Mouse (Mus musculus) intestine, embryonic 15.5 days (tissue): Measurements from ENCODE around the gene Retnla. TPM values are rescaled to one million over a fixed set of nuclear protein-coding genes. Genes with fewer than 3 reads are reported as not detected.
"Not testable (repeated sequence)": the region's sequence is repeated elsewhere in the genome, so short reads cannot be mapped to it uniquely, and the experiment has no call there.

Source experiments
- ATAC-seq: fragments of 200-750 bp; cut with Nextera tagmentation; 2 replicates; pipeline ENCODE4 v1.8.0; 2017; ENCODE audit warnings: moderate TSS enrichment, moderate library complexity
- H3K27ac ChIP-seq: fragments of 300-500 bp; sonication (generic); 2 replicates; pipeline ENCODE4 v1.5.1; 2015; ENCODE audit warnings: mild to moderate bottlenecking, inconsistent platforms
- H3K27me3 ChIP-seq: fragments of 300-500 bp; sonication (generic); replicated peaks from 2 replicates; pipeline ENCODE4 v1.6.1; 2015; ENCODE audit warnings: inconsistent platforms
- H3K36me3 ChIP-seq: fragments of 300-500 bp; sonication (generic); 2 replicates; pipeline ENCODE4 v1.6.1; 2015; ENCODE audit warnings: inconsistent platforms
- H3K4me1 ChIP-seq: fragments of 300-500 bp; sonication (generic); replicated peaks from 2 replicates; pipeline ENCODE4 v1.6.1; 2015; ENCODE audit warnings: inconsistent platforms
- H3K4me2 ChIP-seq: fragments of 300-500 bp; sonication (generic); replicated peaks from 2 replicates; pipeline ENCODE4 v1.6.1; 2015; ENCODE audit warnings: mild to moderate bottlenecking, inconsistent platforms
- H3K4me3 ChIP-seq: fragments of 300-500 bp; sonication (generic); replicated peaks from 2 replicates; pipeline ENCODE4 v1.5.1; 2015; ENCODE audit warnings: inconsistent platforms
- H3K9ac ChIP-seq: fragments of 300-500 bp; sonication (generic); 2 replicates; pipeline ENCODE4 v1.6.1; 2015; ENCODE audit warnings: inconsistent platforms
- H3K9me3 ChIP-seq: fragments of 300-500 bp; sonication (generic); 2 replicates; pipeline ENCODE4 v1.6.1; 2016; ENCODE audit warnings: inconsistent platforms
- WGBS: fragments of 180-500 bp; shearing (Covaris S2); methylation state at CpG from one replicate; pipeline ENCODE4 v1.1.7; 2015; 5-methylcytosine and 5-hydroxymethylcytosine counted together
- polyA plus RNA-seq: library from polyadenylated mRNA; unstranded; fragments of >200 nt; fragmentation: Nextera tagmentation; extraction: Ambion mirVana; gene quantifications from 2 replicates; pipeline ENCODE4 v1.2.1, GENCODE M21; 2015

The Retnla gene
- polyA plus RNA-seq, 1 experiment from 2014 or later: not detected

GRCm38 (mm10) chr16:48832055-48832454 is 10.3 kb upstream of the Retnla start:
- Histone ChIP-seq H3K36me3 (no peaks in the 10 kb centered on the region), H3K4me2 (no peak overlapping the region), H3K27me3 (no peaks in the 10 kb centered on the region), H3K4me1 (no peaks in the 10 kb centered on the region), H3K9me3 (no peaks in the 10 kb centered on the region), H3K27ac (no peak overlapping the region), H3K9ac (no peak overlapping the region), H3K4me3 (no peak overlapping the region)
- ATAC-seq: no peak
- 64% methylated on average over 8 of the region's 8 CpGs for WGBS

GRCm38 (mm10) chr16:48833626-48834025 is 8.7 kb upstream of the Retnla start:
- not testable (repeated sequence) for H3K4me3 ChIP-seq, H3K4me2 ChIP-seq, H3K9me3 ChIP-seq, H3K36me3 ChIP-seq, H3K4me1 ChIP-seq, H3K27ac ChIP-seq, H3K9ac ChIP-seq, ATAC-seq, H3K27me3 ChIP-seq
- WGBS: 72% methylated on average over 1 of the region's 1 CpGs

GRCm38 (mm10) chr16:48843671-48844386 is 1.5 kb downstream of the Retnla start:
- no peak overlapping the region for H3K4me3 ChIP-seq
- 87% methylated on average over 4 of the region's 4 CpGs for WGBS
- H3K27me3 ChIP-seq: no peaks in the 10 kb centered on the region
- H3K9ac ChIP-seq: no peak overlapping the region
- H3K36me3 ChIP-seq: no peaks in the 10 kb centered on the region
- no peaks in the 10 kb centered on the region for H3K4me1 ChIP-seq
- no peak overlapping the region for H3K27ac ChIP-seq
- H3K4me2 ChIP-seq: no peak overlapping the region
- H3K9me3 ChIP-seq: no peaks in the 10 kb centered on the region
- no peak for ATAC-seq

GRCm38 (mm10) chr16:48865004-48865403 is 22.7 kb downstream of the Retnla start:
- H3K27me3 ChIP-seq, H3K4me1 ChIP-seq, H3K4me2 ChIP-seq, H3K4me3 ChIP-seq, H3K27ac ChIP-seq, H3K36me3 ChIP-seq, ATAC-seq, H3K9me3 ChIP-seq, H3K9ac ChIP-seq: not testable (repeated sequence)
- 94% methylated on average over 1 of the region's 1 CpGs for WGBS

GRCm38 (mm10) chr16:48867690-48868089 is 25.3 kb downstream of the Retnla start:
- no peak for ATAC-seq
- 65% methylated on average over 2 of the region's 2 CpGs for WGBS
- no peaks in the 10 kb centered on the region for H3K36me3 ChIP-seq

GRCm38 (mm10) chr16:48868663-48869062 is 26.3 kb downstream of the Retnla start:
- 45% methylated on average over 1 of the region's 1 CpGs for WGBS
- Histone ChIP-seq H3K9me3 (no peaks in the 10 kb centered on the region), H3K4me2 (no peak overlapping the region), H3K9ac (no peak overlapping the region), H3K4me1 (no peaks in the 10 kb centered on the region), H3K4me3 (no peak overlapping the region), H3K27ac (no peak overlapping the region), H3K27me3 (no peaks in the 10 kb centered on the region), H3K36me3 (no peaks in the 10 kb centered on the region)
- no peak for ATAC-seq

More at GRCm38 (mm10) chr16:48867690-48868089, 25.3 kb downstream of the Retnla start:
- no peaks in the 10 kb centered on the region for H3K27me3 ChIP-seq
- H3K4me3 ChIP-seq: no peak overlapping the region
- no peak overlapping the region for H3K4me2 ChIP-seq
- H3K9ac ChIP-seq: no peak overlapping the region
- H3K9me3 ChIP-seq: no peaks in the 10 kb centered on the region
- no peak overlapping the region for H3K27ac ChIP-seq
- no peaks in the 10 kb centered on the region for H3K4me1 ChIP-seq

GRCm38 (mm10) chr16:48869671-48870070 is 27.3 kb downstream of the Retnla start:
- Histone ChIP-seq H3K27me3 (no peaks in the 10 kb centered on the region), H3K36me3 (no peaks in the 10 kb centered on the region), H3K9me3 (no peaks in the 10 kb centered on the region), H3K4me1 (no peaks in the 10 kb centered on the region), H3K4me3 (no peak overlapping the region), H3K4me2 (no peak overlapping the region), H3K27ac (no peak overlapping the region), H3K9ac (no peak overlapping the region)
- WGBS: 86% methylated on average over 3 of the region's 3 CpGs
- no peak for ATAC-seq

GRCm38 (mm10) chr16:48871754-48872153 is 29.4 kb downstream of the Retnla start:
- Histone ChIP-seq H3K4me2 (no peak overlapping the region), H3K9me3 (no peaks in the 10 kb centered on the region), H3K27me3 (no peaks in the 10 kb centered on the region), H3K4me3 (no peak overlapping the region), H3K36me3 (no peaks in the 10 kb centered on the region), H3K27ac (no peak overlapping the region), H3K4me1 (no peaks in the 10 kb centered on the region), H3K9ac (no peak overlapping the region)
- 91% methylated on average over 1 of the region's 1 CpGs for WGBS
- ATAC-seq: no peak

- Histone ChIP-seq H3K4me1 (no peaks in the 10 kb centered on the region), H3K36me3 (no peaks in the 10 kb centered on the region), H3K9me3 (no peaks in the 10 kb centered on the region), H3K27me3 (no peaks in the 10 kb centered on the region), H3K27ac (no peak within 1 kb of the TSS), H3K4me2 (no peak within 1 kb of the TSS), H3K4me3 (no peak within 1 kb of the TSS), H3K9ac (no peak within 1 kb of the TSS)
- no peak for ATAC-seq
- 35% methylated on average over 4 of the region's 4 CpGs for WGBS
Measured at GRCm38 (mm10) chr16:48872321-48872720, 30.0 kb downstream of the Retnla start, which contains the start of gene Retnlg. TSS of gene Retnlg (plus strand) at chr16:48872621.

GRCm38 (mm10) chr16:48890733-48891132 is 48.4 kb downstream of the Retnla start:
- H3K4me2 ChIP-seq: no peak overlapping the region
- H3K4me3 ChIP-seq: no peak overlapping the region
- no peaks in the 10 kb centered on the region for H3K9me3 ChIP-seq
- H3K9ac ChIP-seq: no peak overlapping the region
- H3K36me3 ChIP-seq: no peaks in the 10 kb centered on the region
- no peak overlapping the region for H3K27ac ChIP-seq
- WGBS: 19% methylated on average over 2 of the region's 2 CpGs
- H3K27me3 ChIP-seq: no peaks in the 10 kb centered on the region
- no peak for ATAC-seq
- no peaks in the 10 kb centered on the region for H3K4me1 ChIP-seq

Other genes with a start within 250 kb of the Retnla start
- 0.08 TPM in 1 of 2 replicates, not detected in the other for gene Trat1, start 70.5 kb upstream of the Retnla start, polyA plus RNA-seq
- gene Retnlb, start 25.7 kb upstream of the Retnla start, polyA plus RNA-seq: not detected in 2 replicates
- 1.6 and 1.9 TPM in 2 replicates for gene Retnlg, start 30.1 kb downstream of the Retnla start, polyA plus RNA-seq
- gene Dzip3, start 151.6 kb downstream of the Retnla start, polyA plus RNA-seq: 19.3 and 22.6 TPM in 2 replicates
- 19.4 and 24.1 TPM in 2 replicates for gene Cip2a, start 151.6 kb downstream of the Retnla start, polyA plus RNA-seq
- not detected in 2 replicates for gene Myh15, start 214.9 kb downstream of the Retnla start, polyA plus RNA-seq